Comparison of ENCODE assay signal across 18 mouse cellular contexts in the genomic region with DNA sequence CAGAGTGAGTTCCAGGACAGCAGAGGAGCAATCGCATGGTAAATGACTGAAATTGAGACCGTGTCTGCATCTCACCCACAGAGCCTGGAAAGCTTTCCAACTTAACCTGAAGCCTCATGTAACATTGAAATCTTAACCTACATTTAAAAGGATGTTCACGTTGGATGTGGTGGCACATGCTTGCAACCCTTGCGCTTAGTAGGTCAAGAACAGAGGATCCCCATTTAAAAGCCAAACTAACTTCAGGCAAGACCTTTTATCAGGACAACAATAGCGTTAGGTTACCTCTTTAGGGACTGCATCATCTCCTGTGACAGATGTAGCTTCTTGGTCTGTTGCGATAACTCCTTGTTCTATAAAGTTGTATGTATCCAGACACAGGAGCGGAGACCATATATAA. TPM values are rescaled to one million over a fixed set of nuclear protein-coding genes. Genes with fewer than 3 reads are reported as not detected.
DNase-seq lines count a peak whose midpoint lies in the region; TF ChIP-seq lines count a peak whose summit lies in the region.
"Had no signal": no experiment of that assay in that cellular context is flagged by ENCODE, and none has a peak within 500 bp of the region (broad histone marks: within the 10 kb centered on the region; RNA-seq: fewer than 3 reads in every experiment).

No protein-coding gene starts in this region.

- H3K9me3 ChIP-seq in CH12.LX (replicated peaks; ENCODE audit: low read length) = no peaks in the 10 kb centered on the region
- H3K9me3 ChIP-seq in MEL (replicated peaks; ENCODE audit: insufficient read depth, low read length) = no peaks in the 10 kb centered on the region
- H3K9me3 ChIP-seq: G1E had no signal

- DNase-seq in CH12.LX (ENCODE audit: extremely low read depth) = no peak
- no peak for DNase-seq in MEL (ENCODE audit: low read depth, low spot score)
- no peak for DNase-seq in lung, adult 2 months
- DNase-seq in right cerebral cortex, postnatal 10 days (ENCODE audit: low spot score in 2 of 2) = no peak
- DNase-seq: adrenal gland, adult 2 months; adrenal gland, adult 8-10 months; adrenal gland, postnatal 10 days; adrenal gland, postnatal 14 days; adrenal gland, postnatal 25 days; adrenal gland, postnatal 36 days; B cell, adult 2 months; cerebellum, adult 11 months; cerebellum, adult 11-12 months; cerebellum, adult 18-20 months; cerebellum, adult 2 months; cerebellum, adult 8-10 months had no signal

- H3K27me3 ChIP-seq in CH12.LX (replicated peaks) (no peaks in the 10 kb centered on the region), MEL (ENCODE audit: control insufficient read depth in 1 of 2, insufficient read depth in 2 of 2, low read length in 2 of 2) (no peaks in the 10 kb centered on the region)
- H3K27me3 ChIP-seq: Patski had no signal

- in situ Hi-C loops in CH12.LX (cut with MboI; ENCODE audit: low pct_ligation_motif_present, low pct_unique_long_range_greater_than_20kb, low sequenced_read_pairs) = loop anchor here (25.0 kb wide), 1 partner anchor 453 kb away; the partner anchor contains the start of genes Cog4 and Sf3b3

- no peak for TF ChIP-seq EP300 in CH12.LX (IDR thresholded peaks at IDR 0.05; ENCODE audit: low read length)
- no peak for TF ChIP-seq EP300 in MEL (IDR thresholded peaks at IDR 0.05; ENCODE audit: low read depth in 1 of 2, low read length in 2 of 2)

- no peak for TF ChIP-seq POLR2A in CH12.LX (IDR thresholded peaks at IDR 0.05; ENCODE audit: low read depth, low read length)
- TF ChIP-seq POLR2A in MEL (IDR thresholded peaks at IDR 0.05; ENCODE audit: control insufficient read depth in 1 of 2, insufficient read depth in 1 of 2, low read depth in 1 of 2, low read length in 2 of 2, poor library complexity in 1 of 2) = no peak
- no peak for TF ChIP-seq POLR2A in lung, adult 2 months (IDR thresholded peaks at IDR 0.05; ENCODE audit: borderline replicate concordance, extremely low read depth, low read depth, low read length)

- H3K4me3 ChIP-seq in CH12.LX (replicated peaks in 1 of 3; ENCODE audit: low read depth in 2 of 3, low read length in 2 of 3, poor library complexity in 1 of 3) = no peak overlapping the region
- no peak overlapping the region for H3K4me3 ChIP-seq in MEL (ENCODE audit: control insufficient read depth in 1 of 2, insufficient read depth in 1 of 2, low read depth in 2 of 2, low read length in 2 of 2)
- H3K4me3 ChIP-seq in lung, adult 2 months (replicated peaks; ENCODE audit: extremely low read depth, low read depth, low read length) = no peak overlapping the region

- 94% methylated on average over 7 of the region's 7 CpGs for WGBS in lung, adult 2 months

- peaks cover 0 to 9% of the 10 kb centered on the region in 2 experiments; a peak in 1 of 4 replicates for H3K4me1 ChIP-seq in CH12.LX (ENCODE audit: control insufficient read depth in 1 of 2, insufficient read depth in 2 of 2)
- H3K4me1 ChIP-seq in MEL (ENCODE audit: control insufficient read depth in 1 of 2, insufficient read depth in 2 of 2, low read length in 2 of 2) = no peaks in the 10 kb centered on the region; a peak in 1 of 4 replicates
- no peaks in the 10 kb centered on the region for H3K4me1 ChIP-seq in lung, adult 2 months (ENCODE audit: control insufficient read depth, insufficient read depth, low read length)

- H3K27ac ChIP-seq in CH12.LX (ENCODE audit: insufficient read depth, low read depth) (no peak overlapping the region), MEL (ENCODE audit: control insufficient read depth, low read depth, low read length) (no peak overlapping the region)

- H3K36me3 ChIP-seq in CH12.LX (replicated peaks in 1 of 2; ENCODE audit: control insufficient read depth in 1 of 2, insufficient read depth in 1 of 2, low read length in 1 of 2) (peaks cover 69 to 90% of the 10 kb centered on the region in 2 experiments), MEL (ENCODE audit: control insufficient read depth in 1 of 2, insufficient read depth in 2 of 2, low read length in 2 of 2) (peaks cover 21 to 65% of the 10 kb centered on the region in 2 experiments)

- H3K4me2 ChIP-seq in CH12.LX (ENCODE audit: insufficient read depth, low read depth, poor library complexity, severe bottlenecking) = no peak overlapping the region

- no peak for TF ChIP-seq RAD21 in CH12.LX (IDR thresholded peaks at IDR 0.05; ENCODE audit: low read depth, low read length)
- no peak for TF ChIP-seq RAD21 in MEL (IDR thresholded peaks at IDR 0.05; ENCODE audit: low read depth, low read length)

- H3K79me2 ChIP-seq in CH12.LX (replicated peaks; ENCODE audit: control insufficient read depth, extremely low read depth, insufficient read depth, poor library complexity, severe bottlenecking) (peaks cover 40% of the 10 kb centered on the region), MEL (ENCODE audit: control insufficient read depth, insufficient read depth, low read length, poor library complexity) (peaks cover 24% of the 10 kb centered on the region)

- H3K9ac ChIP-seq in CH12.LX (ENCODE audit: insufficient read depth, low read depth) = no peak overlapping the region
- H3K9ac ChIP-seq in MEL (ENCODE audit: control insufficient read depth, low read depth, low read length, poor library complexity, severe bottlenecking) = no peak overlapping the region

- dilution Hi-C loops in CH12.LX (cut with MboI; ENCODE audit: extremely low pct_ligation_motif_present, extremely low pct_unique_long_range_greater_than_20kb, low sequenced_read_pairs) = no loop called here

- TF ChIP-seq CTCF in CH12.LX (conservative IDR thresholded peaks at IDR 0.05 in 1 of 2, IDR thresholded peaks at IDR 0.05 in 1 of 2; ENCODE audit: low read depth in 2 of 2, low read length in 2 of 2) (no peak), MEL (IDR thresholded peaks at IDR 0.05 in 2 of 3, conservative IDR thresholded peaks at IDR 0.05 in 1 of 3; ENCODE audit: control insufficient read depth in 1 of 3, insufficient read depth in 1 of 3, low read depth in 2 of 3, low read length in 3 of 3, poor library complexity in 1 of 3, severe bottlenecking in 1 of 3) (no peak)
- TF ChIP-seq CTCF in lung, adult 2 months (IDR thresholded peaks at IDR 0.05; ENCODE audit: insufficient read depth, low read length) = no peak

TF ChIP-seq in CH12.LX, 34 proteins besides CTCF, POLR2A, EP300 and RAD21:
- TF ChIP-seq ZKSCAN1 (IDR thresholded peaks at IDR 0.05; ENCODE audit: borderline replicate concordance, low read depth, low read length) (peak; percentile 78), KAT2A (IDR thresholded peaks at IDR 0.05; ENCODE audit: insufficient replicate concordance, low read length) (no peak)
TF ChIP-seq in CH12.LX: peak in this region for 1.

TF ChIP-seq in MEL, 35 proteins besides CTCF, POLR2A, EP300 and RAD21:
- TF ChIP-seq TBP (IDR thresholded peaks at IDR 0.05; ENCODE audit: low read depth, low read length) (no peak), ZKSCAN1 (IDR thresholded peaks at IDR 0.05; ENCODE audit: low read depth, low read length) (peak; percentile 94)

RNA-seq across cellular contexts. Expression of gene Rfwd3, which starts 9.4 kb away (rescaled TPM):
- total RNA-seq in CH12.LX (2012; rRNA removed) = 53.1 and 63.2 TPM in 2 replicates
- 63.6 and 68.3 TPM in 2 replicates for total RNA-seq in CH12.LX (2014; rRNA removed)
- 56.7 and 64.5 TPM in 2 replicates for polyA plus RNA-seq in CH12.LX (2012; ENCODE audit: insufficient read length, low read depth)
- 54.2 and 59.3 TPM in 2 replicates for total RNA-seq in MEL (2012; rRNA removed)
- polyA plus RNA-seq in MEL (2012; ENCODE audit: insufficient read depth in 1 of 2, insufficient read length in 2 of 2, low read depth in 1 of 2, low replicate concordance in 2 of 2, missing spikeins in 1 of 2) = 10 to 100 TPM in 1 of 2 experiments, not detected in 1; 63.2 TPM
- polyA plus RNA-seq in lung, adult 2 months (2012; rRNA removed) = 8.0 and 10.8 TPM in 2 replicates

RNA-seq across cellular contexts. Expression of gene Glg1, which starts 31.6 kb away (rescaled TPM):
- total RNA-seq in CH12.LX (2012; rRNA removed) (19.3 and 21.6 TPM in 2 replicates), CH12.LX (2014; rRNA removed) (13.6 and 13.8 TPM in 2 replicates), MEL (2012; rRNA removed) (15.9 and 20.2 TPM in 2 replicates)
- polyA plus RNA-seq in CH12.LX (2012; ENCODE audit: insufficient read length, low read depth) (32.2 and 32.4 TPM in 2 replicates), MEL (2012; ENCODE audit: insufficient read depth in 1 of 2, insufficient read length in 2 of 2, low read depth in 1 of 2, low replicate concordance in 2 of 2, missing spikeins in 1 of 2) (10 to 100 TPM; 34.3 to 37.2 TPM)
- 38.8 and 44.7 TPM in 2 replicates for polyA plus RNA-seq in lung, adult 2 months (2012; rRNA removed)

RNA-seq across cellular contexts. Expression of gene Mlkl, which starts 47.4 kb away (rescaled TPM):
- total RNA-seq in CH12.LX (2012; rRNA removed) = 7.9 and 9.2 TPM in 2 replicates
- total RNA-seq in CH12.LX (2014; rRNA removed) = 0.42 and 0.72 TPM in 2 replicates
- polyA plus RNA-seq in CH12.LX (2012; ENCODE audit: insufficient read length, low read depth) = 1.4 and 1.5 TPM in 2 replicates
- total RNA-seq in MEL (2012; rRNA removed) = 9.3 and 12.1 TPM in 2 replicates
- polyA plus RNA-seq in MEL (2012; ENCODE audit: insufficient read depth in 1 of 2, insufficient read length in 2 of 2, low read depth in 1 of 2, low replicate concordance in 2 of 2, missing spikeins in 1 of 2) = 10 to 100 TPM in 1 of 2 experiments, not detected in 1; 20.1 TPM
- polyA plus RNA-seq in lung, adult 2 months (2012; rRNA removed) = 1.7 and 2.5 TPM in 2 replicates
- total RNA-seq: G1E had no signal
- polyA plus RNA-seq: G1E had no signal

Comparison
In these comparisons a context has a peak if more than half of its experiments do, and no peak if none do; other contexts are left out.
1. Of the 35 proteins assayed by ChIP-seq in both MEL and CH12.LX: peak only in MEL: none; only in CH12.LX: none; in both: ZKSCAN1; in neither: 34.